In the genomic region with DNA sequence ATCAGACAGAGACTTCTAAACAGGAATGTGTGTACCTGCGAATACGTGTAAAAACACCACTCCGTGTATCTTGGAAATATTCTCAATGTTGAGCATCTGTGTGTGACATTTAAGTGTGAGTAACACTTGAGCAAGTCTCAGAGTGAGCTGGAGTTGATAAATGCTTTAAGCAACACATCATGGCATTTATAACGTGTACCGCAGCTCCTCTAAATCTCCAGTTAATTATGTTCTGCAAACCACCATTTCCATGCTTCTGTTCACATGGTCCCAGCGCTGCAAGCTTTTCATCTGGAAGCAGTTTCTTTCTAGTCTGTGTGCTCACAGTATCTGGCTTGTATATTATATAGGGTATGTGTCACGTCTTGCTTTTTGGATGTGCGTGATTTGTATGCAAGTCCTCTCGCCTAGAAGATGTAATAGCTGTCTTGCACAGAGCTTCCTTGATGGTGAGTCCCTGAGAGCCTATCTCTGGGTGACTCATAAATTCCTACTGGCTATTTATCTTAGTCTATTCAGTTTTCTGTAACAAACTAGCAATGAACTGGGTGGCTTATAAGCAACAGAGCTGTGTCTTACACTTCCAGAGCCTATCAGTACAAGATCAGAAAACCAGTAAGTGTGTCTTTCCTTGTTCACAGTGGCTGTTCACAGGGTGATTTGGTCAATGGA, we compare ENCODE assay signal across 22 mouse cellular contexts.
DNase-seq lines count a peak whose midpoint lies in the region; ATAC-seq lines count a peak whose summit lies in the region.
"Had no signal": no experiment of that assay in that cellular context is flagged by ENCODE, and none has a peak within 500 bp of the region (broad histone marks: within the 10 kb centered on the region; RNA-seq: fewer than 3 reads in every experiment).

No protein-coding gene starts in this region.

- intact Hi-C loops in left cerebral cortex, postnatal 25 days (cut with DNase I) = no loop called here
- intact Hi-C loops in left cerebral cortex, postnatal 36 days (cut with DNase I) = no loop called here

- peak; percentile 5 for DNase-seq in adrenal gland, adult 2 months
- DNase-seq in adrenal gland, adult 8-10 months = no peak
- DNase-seq in left cerebral cortex, postnatal 25 days (ENCODE audit: low spot score in 2 of 2) = peak; percentile 7 to 28
- no peak for DNase-seq in left cerebral cortex, postnatal 36 days (ENCODE audit: low spot score in 2 of 2)
- peak; percentile 11 for DNase-seq in Muller cell, postnatal 12 days (ENCODE audit: inconsistent ontology term)
- peak; percentile 61 for DNase-seq in hindlimb bud, embryonic 11.5 days (ENCODE audit: extremely low spot score, low read depth, low spot score)
- DNase-seq in kidney, adult 18-20 months = no peak
- DNase-seq: adrenal gland, postnatal 36 days; cerebellum, adult 18-20 months; cerebellum, postnatal 25 days; embryo, embryonic 11 days; gastrocnemius, postnatal 36 days; heart, adult 2 months; heart, postnatal 14 days; kidney, postnatal 36 days; layer of hippocampus, postnatal 36 days; lung, postnatal 4 days; thymus, postnatal 14 days had no signal

- ATAC-seq in cerebellum, adult (ENCODE audit: insufficient number of reproducible peaks, low FRiP score, low TSS enrichment) = no peak
- ATAC-seq: forebrain, embryonic 16.5 days; intestine, postnatal 0 days; midbrain, embryonic 15.5 days had no signal

Comparison
In these comparisons a context has a peak if more than half of its experiments do, and no peak if none do; other contexts are left out.
1. DNase-seq: peak in adrenal gland, adult 2 months (single experiment), left cerebral cortex, postnatal 25 days (2 of 2), Muller cell, postnatal 12 days (single experiment) and hindlimb bud, embryonic 11.5 days (single experiment); none in adrenal gland, adult 8-10 months (single experiment), left cerebral cortex, postnatal 36 days (0 of 2) and kidney, adult 18-20 months (single experiment).